Mouse (Mus musculus) midbrain, postnatal 0 days (tissue): ENCODE measurements around the gene B3galt5. TPM values are rescaled to one million over a fixed set of nuclear protein-coding genes. Genes with fewer than 3 reads are reported as not detected.

Experiments used
- ATAC-seq: fragments of 200-750 bp; cut with Nextera tagmentation; 2 replicates; pipeline ENCODE4 v1.8.0; 2017; ENCODE audit warnings: moderate number of reproducible peaks, mild to moderate bottlenecking, moderate TSS enrichment, moderate library complexity; ENCODE audit not compliant: low FRiP score
- DNase-seq: peaks from one replicate; pipeline ENCODE4 v3.0.0-alpha.2; 2015; ENCODE audit warnings: low spot score
- H3K27ac ChIP-seq: fragments of 300-500 bp; sonication (generic); 2 replicates; pipeline ENCODE4 v1.5.1; 2014; ENCODE audit warnings: low read depth, mild to moderate bottlenecking, low read length, mixed read lengths
- H3K27me3 ChIP-seq: fragments of 300-500 bp; sonication (generic); 2 replicates; pipeline ENCODE4 v1.6.1; 2014; ENCODE audit warnings: low read length, control low read depth, mixed read lengths; ENCODE audit not compliant: insufficient read depth
- H3K36me3 ChIP-seq: fragments of 300-500 bp; sonication (generic); 2 replicates; pipeline ENCODE4 v1.6.1; 2014; ENCODE audit warnings: low read length, control low read depth, mixed read lengths; ENCODE audit not compliant: insufficient read depth
- H3K4me1 ChIP-seq: fragments of 300-500 bp; sonication (generic); 2 replicates; pipeline ENCODE4 v1.6.1; 2014; ENCODE audit warnings: mild to moderate bottlenecking, control low read depth, antibody characterized with exemption, low read length, mixed read lengths; ENCODE audit not compliant: insufficient read depth
- H3K4me2 ChIP-seq: fragments of 300-500 bp; sonication (generic); 2 replicates; pipeline ENCODE4 v1.6.1; 2014; ENCODE audit warnings: low read depth, mild to moderate bottlenecking, low read length, mixed read lengths; ENCODE audit not compliant: poor library complexity, severe bottlenecking
- H3K4me3 ChIP-seq: fragments of 300-500 bp; sonication (generic); 2 replicates; pipeline ENCODE4 v1.5.1; 2014; ENCODE audit warnings: low read depth, mild to moderate bottlenecking, low read length, moderate library complexity
- H3K9ac ChIP-seq: fragments of 300-500 bp; sonication (generic); replicated peaks from 2 replicates; pipeline ENCODE4 v1.6.1; 2014; ENCODE audit warnings: mild to moderate bottlenecking, low read length, moderate library complexity, mixed read lengths; ENCODE audit not compliant: poor library complexity, severe bottlenecking
- H3K9me3 ChIP-seq: fragments of 300-500 bp; sonication (generic); 2 replicates; pipeline ENCODE4 v1.6.1; 2016; ENCODE audit warnings: low read length, control low read depth
- CTCF ChIP-seq: IDR thresholded peaks from 2 replicates; pipeline ENCODE4 v1.5.1; 2016; ENCODE audit warnings: antibody characterized with exemption, mild to moderate bottlenecking
- WGBS: fragments of 180-500 bp; shearing (Covaris S2); extraction: QIAGEN DNeasy Blood & Tissue Kit; methylation state at CpG from one replicate; pipeline ENCODE4 v1.1.7; 2014; 5-methylcytosine and 5-hydroxymethylcytosine counted together
- polyA plus RNA-seq: library from polyadenylated mRNA; unstranded; fragments of >200 nt; fragmentation: Nextera tagmentation; extraction: Ambion mirVana; gene quantifications from 2 replicates; pipeline ENCODE4 v1.2.1, GENCODE M21; 2015
- total RNA-seq: library from RNA; depleted of rRNA; stranded (reverse); fragments of >200 nt; gene quantifications from 2 replicates; pipeline ENCODE4 v1.2.3, GENCODE M21; 2014

B3galt5 gene
- total and polyA plus RNA-seq, 2 experiments from 2014 or later = 6.1 to 9.0 TPM

DNA sequence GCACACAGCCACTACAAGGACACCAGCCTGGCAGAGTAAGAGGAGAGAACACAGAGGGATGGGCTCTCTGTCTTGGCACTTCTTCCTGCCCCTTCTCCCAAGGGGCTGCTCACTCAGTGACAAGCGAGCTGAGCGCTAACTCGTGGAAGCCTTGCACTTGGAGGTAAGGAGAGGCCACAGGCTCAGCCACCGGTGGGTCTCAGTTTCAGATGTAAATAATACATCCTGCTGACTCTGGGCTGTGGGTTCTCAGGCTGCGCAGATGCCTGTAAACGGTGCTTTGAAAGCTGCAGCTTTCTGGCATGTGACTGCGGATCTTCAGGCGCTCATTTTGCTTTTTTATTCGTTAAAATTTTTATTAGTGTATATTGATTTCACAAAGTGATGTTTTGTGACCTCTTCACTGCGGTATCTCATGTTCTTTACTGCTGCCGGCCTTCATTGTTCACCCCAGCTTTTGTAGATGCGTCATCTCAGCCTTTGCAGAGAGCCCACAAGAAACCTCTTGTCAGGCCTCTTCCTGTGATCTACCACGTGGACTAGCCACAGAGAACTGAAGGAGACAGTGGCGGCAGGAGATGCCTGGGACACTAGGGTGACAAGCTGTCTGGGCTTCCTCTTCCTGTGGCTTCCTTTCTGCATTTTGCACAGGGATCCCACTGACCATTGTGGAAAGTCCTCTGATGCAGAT, 37.5 kb downstream of the B3galt5 start:
- no peak for TF ChIP-seq CTCF
- H3K36me3 ChIP-seq = no peaks in the 10 kb centered on the region
- peak; percentile 45 for DNase-seq
- no peaks in the 10 kb centered on the region for H3K9me3 ChIP-seq
- H3K4me3 ChIP-seq = no peak overlapping the region
- no peaks in the 10 kb centered on the region for H3K4me1 ChIP-seq
- H3K9ac ChIP-seq = no peak overlapping the region
- no peak for ATAC-seq
- WGBS = 59% methylated on average over 14 of the region's 14 CpGs
- no peak overlapping the region for H3K27ac ChIP-seq
- H3K4me2 ChIP-seq = no peak overlapping the region
- no peaks in the 10 kb centered on the region for H3K27me3 ChIP-seq

DNA sequence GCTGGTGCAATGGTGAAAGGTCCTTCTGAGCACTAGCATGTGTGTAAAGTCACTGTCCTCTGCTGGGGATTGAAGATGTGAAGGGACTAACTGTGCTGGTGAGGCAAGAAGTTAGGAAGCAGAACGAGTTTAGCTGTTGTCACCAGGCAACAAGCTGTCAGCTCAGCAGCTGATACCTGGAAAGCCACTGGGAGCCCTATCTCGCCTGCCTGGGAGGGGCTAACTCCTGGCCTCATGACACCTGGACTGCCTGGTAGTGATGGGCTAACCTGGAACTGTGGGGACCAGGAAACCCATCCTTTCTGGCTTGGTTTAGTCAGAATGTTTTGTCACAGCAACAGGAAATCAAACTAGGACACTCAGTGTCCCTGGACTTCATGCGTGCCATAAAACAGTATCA, 41.0 kb downstream of the B3galt5 start:
- no peak for ATAC-seq

DNA sequence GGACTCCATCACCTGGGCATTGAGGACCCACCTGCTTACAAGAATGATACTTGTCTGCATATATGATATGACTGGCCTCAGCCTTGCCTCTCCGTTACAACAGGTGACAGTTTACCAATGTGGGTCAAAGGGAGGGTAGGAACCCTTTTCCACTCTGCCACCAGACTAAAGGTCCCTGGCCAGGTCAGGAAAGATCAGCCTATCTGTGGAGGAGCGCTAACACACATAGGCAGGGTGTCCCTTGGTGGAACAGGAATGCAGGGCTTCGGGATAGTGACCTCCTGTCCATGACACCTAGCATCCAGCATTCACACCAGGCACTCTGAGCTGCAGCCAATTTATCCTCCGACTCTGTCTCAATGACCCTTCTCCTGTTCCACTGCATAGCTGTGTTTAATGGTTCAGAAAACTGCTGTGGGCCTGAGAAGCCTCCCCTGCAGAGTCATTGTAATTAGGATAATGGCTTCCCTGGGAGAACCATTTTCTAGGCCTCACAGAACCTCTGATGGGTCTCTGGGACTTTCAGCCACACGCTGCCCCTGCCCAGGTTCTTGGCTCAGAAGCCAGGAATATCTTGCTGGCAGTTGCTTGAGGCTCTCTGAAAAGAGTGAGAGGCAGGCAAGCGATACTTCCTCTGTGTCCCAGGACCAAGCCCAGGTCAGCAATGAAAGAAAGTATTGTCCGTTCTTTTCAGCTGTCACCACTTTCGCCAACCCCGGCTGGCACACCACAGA, 43.1 kb downstream of the B3galt5 start:
- Histone ChIP-seq H3K27ac (no peak overlapping the region), H3K9ac (no peak overlapping the region), H3K36me3 (no peaks in the 10 kb centered on the region), H3K4me3 (no peak overlapping the region), H3K27me3 (no peaks in the 10 kb centered on the region), H3K4me1 (0 out of 2 replicates have a peak, but pooled peaks cover 4% of the 10 kb centered on the region), H3K9me3 (no peaks in the 10 kb centered on the region), H3K4me2 (no peak overlapping the region)
- no peak for TF ChIP-seq CTCF
- peak; percentile 75 for DNase-seq
- whole genome bisulfite sequencing = 34% methylated on average over 9 of the region's 9 CpGs
- ATAC-seq = no peak

More for the DNA sequence above, 41.0 kb downstream of the B3galt5 start:
- H3K9ac ChIP-seq = no peak overlapping the region
- WGBS = 80% methylated on average over 3 of the region's 3 CpGs
- no peak overlapping the region for H3K4me3 ChIP-seq
- no peak for DNase-seq
- 0 out of 2 replicates have a peak, but pooled peaks cover 4% of the 10 kb centered on the region for H3K4me1 ChIP-seq
- no peak overlapping the region for H3K27ac ChIP-seq
- no peaks in the 10 kb centered on the region for H3K9me3 ChIP-seq
- no peak overlapping the region for H3K4me2 ChIP-seq
- no peaks in the 10 kb centered on the region for H3K36me3 ChIP-seq
- TF ChIP-seq CTCF = no peak
- H3K27me3 ChIP-seq = no peaks in the 10 kb centered on the region

DNA sequence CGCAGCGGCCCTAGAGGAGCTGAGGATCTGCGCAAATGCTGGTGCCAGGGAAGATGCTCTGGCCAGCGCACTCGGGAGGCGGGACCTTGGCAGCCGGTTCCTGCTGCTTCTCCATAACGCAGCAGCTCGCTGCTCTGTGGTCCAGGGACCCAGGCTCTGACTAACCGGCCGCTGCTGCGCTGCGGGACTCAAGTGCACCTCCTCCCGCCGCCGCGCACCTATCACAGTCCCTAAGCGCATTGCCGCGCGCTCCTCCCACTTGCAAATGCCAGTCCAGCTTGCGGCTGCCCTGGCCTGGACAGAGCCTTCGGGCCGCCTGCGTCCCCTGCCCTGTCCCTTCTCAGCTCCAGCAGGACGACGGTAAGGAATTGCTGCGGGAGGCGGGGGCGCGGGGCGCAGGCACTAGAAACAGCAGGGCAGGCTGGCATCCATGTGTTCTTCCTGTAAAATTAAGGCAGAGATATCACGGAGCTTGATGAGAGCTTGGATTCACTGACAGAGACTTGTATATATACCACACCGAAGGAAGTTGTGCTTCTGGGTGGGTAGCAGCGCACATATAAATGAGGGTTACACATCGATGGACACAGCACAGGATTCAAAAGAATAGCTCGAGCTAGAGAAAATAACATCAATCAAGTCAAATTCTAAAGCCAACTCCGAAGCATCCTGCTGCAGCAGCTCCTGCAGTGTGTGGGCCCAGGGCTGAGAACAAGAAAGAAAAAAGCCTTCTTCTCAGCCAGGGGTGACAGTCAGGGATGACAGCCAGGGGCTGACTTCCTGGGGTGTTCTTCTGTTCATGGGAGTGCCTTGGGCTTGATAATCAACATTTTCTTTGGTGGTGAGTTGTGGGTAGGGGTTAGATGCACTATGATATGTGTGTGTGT, 45.4 kb downstream of the B3galt5 start:
- Histone ChIP-seq H3K9ac (peak overlapping the region; percentile 72), H3K4me1 (0 out of 2 replicates have a peak, but pooled peaks cover 4% of the 10 kb centered on the region), H3K4me2 (peak overlapping the region; percentile 90), H3K36me3 (no peaks in the 10 kb centered on the region), H3K27ac (peak overlapping the region; percentile 68), H3K9me3 (no peaks in the 10 kb centered on the region), H3K4me3 (peak overlapping the region; percentile 61), H3K27me3 (no peaks in the 10 kb centered on the region)
- under 1% methylated on average over 38 of the region's 38 CpGs for WGBS
- peak; percentile 16; the same call in 1 of the 2 replicates for TF ChIP-seq CTCF
- peak; percentile 76 for DNase-seq
- ATAC-seq = peak; percentile 81

GRCm38 (mm10) chr16:96282566-96282965, 47.0 kb downstream of the B3galt5 start:
- H3K4me1 ChIP-seq = 0 out of 2 replicates have a peak, but pooled peaks cover 4% of the 10 kb centered on the region
- H3K36me3 ChIP-seq = no peaks in the 10 kb centered on the region
- no peak overlapping the region for H3K4me2 ChIP-seq
- no peak overlapping the region for H3K9ac ChIP-seq
- H3K27me3 ChIP-seq = no peaks in the 10 kb centered on the region
- DNase-seq = no peak
- 95% methylated on average over 9 of the region's 9 CpGs for WGBS
- no peak for ATAC-seq
- no peak overlapping the region for H3K27ac ChIP-seq
- no peaks in the 10 kb centered on the region for H3K9me3 ChIP-seq
- no peak overlapping the region for H3K4me3 ChIP-seq
- no peak for TF ChIP-seq CTCF
